Mouse (Mus musculus) frontal cortex, adult 2 months (tissue): ENCODE data around the gene Gps2. TPM values are rescaled to one million over a fixed set of nuclear protein-coding genes. Genes with fewer than 3 reads are reported as not detected.
A peak's percentile ranks its signal among the peaks of the same experiment; 100 is the strongest.

Source experiments
- DNase-seq, 2 experiments: peaks; one replicate each; pipeline ENCODE4 v3.0.0; 2022; ENCODE audit warnings: low spot score in 1 of 2; ENCODE audit errors: extremely low spot score in 1 of 2
- polyA plus RNA-seq: library from polyadenylated mRNA; depleted of rRNA; stranded (reverse); fragments of >200 nt; gene quantifications from 2 replicates; pipeline ENCODE4 v1.2.3, GENCODE M21; 2012; rRNA removed

The Gps2 gene
- polyA plus RNA-seq, result 64.6 and 69.0 TPM in 2 replicates

GRCm38 (mm10) chr11:69913554-69914371 lies at the start of gene Gps2:
Gene Gps2, plus strand, starts transcription at chr11:69913888.
- DNase-seq, result peak; percentile 88 to 96

GRCm38 (mm10) chr11:69864138-69864860 lies 49.4 kb upstream of the Gps2 start:
- no peak for DNase-seq

GRCm38 (mm10) chr11:69865561-69865960 lies 48.1 kb upstream of the Gps2 start:
- no peak for DNase-seq

- DNase-seq, result no peak
These were observed 46.4 kb upstream of the Gps2 start for GRCm38 (mm10) chr11:69867335-69867734.

DNA sequence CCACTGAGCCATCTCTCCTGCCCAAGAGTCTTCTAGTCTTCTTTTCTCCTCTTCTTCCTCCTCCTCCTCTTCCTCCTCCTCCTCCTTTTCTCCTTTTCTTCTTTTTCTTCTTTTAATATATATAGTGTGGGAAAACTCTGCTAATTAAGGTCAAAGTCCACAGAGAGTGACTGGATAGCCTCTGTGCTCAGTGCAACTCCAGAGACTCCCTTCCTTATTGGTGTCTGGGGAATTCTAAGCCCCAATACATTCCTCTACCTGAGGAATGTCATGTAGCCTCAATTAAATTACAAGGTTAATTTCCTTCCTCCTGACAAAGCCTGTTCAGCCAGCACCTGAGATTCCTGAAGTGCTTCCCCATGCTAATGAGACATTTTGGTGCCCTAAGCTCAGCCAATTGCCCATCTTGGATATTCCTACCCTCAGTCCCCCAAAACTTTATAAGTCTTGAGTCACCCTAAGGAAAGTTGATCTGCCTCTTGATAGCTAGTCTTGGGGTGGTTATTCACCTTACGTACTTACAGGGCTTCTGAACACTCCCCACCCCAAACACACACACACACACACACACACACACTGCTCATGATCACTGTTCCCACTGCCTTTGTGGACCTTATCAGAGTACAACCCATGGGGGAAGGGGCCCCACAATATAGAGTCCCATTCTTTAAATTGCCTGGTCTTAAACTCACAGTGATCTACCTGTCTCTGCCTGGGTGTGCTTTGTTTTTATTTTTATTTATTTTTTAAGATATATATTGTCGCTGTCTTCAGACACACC lies 43.2 kb upstream of the Gps2 start:
- no peak for DNase-seq

GRCm38 (mm10) chr11:69871822-69872221 lies 41.9 kb upstream of the Gps2 start:
- DNase-seq, result no peak

GRCm38 (mm10) chr11:69872451-69872850 lies 41.2 kb upstream of the Gps2 start:
- DNase-seq, result no peak

- DNase-seq, result no peak
These were observed 37.5 kb upstream of the Gps2 start for GRCm38 (mm10) chr11:69876186-69876585.

DNA sequence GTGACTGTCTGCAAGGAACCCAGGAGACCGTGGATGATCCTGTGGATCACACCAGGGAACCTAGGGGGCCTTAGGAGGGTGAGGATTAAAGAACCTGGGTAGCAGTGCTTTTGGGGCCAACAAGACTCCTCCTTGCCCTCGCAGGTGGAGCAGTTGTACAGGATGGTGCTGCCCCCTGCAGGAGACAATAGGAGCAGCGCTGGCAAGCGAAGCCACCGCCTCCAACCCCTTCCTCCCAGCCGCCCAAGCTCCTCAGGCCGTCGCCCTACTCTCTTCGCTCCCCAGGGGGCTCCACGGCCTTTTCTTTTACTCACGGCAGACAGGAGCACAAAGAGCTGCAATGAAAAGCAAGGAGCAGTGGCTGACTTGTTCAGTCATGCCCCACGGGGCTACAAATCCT lies 36.8 kb upstream of the Gps2 start:
- peak in 1 of 2 experiments; percentile 85 for DNase-seq

- DNase-seq, result no peak
These were observed 35.8 kb upstream of the Gps2 start, which contains the start of gene Tmem95 for GRCm38 (mm10) chr11:69877878-69878277. Gene Tmem95, minus strand, starts transcription at chr11:69878018.

- no peak for DNase-seq
These were observed 35.3 kb upstream of the Gps2 start for GRCm38 (mm10) chr11:69878399-69878798.

GRCm38 (mm10) chr11:69878952-69879351 lies 34.7 kb upstream of the Gps2 start:
- DNase-seq, result no peak

GRCm38 (mm10) chr11:69879711-69880110 lies 34.0 kb upstream of the Gps2 start:
- DNase-seq, result no peak

- DNase-seq, result peak in 1 of 2 experiments; percentile 47
These were observed 33.2 kb upstream of the Gps2 start for GRCm38 (mm10) chr11:69880506-69880852.

DNA sequence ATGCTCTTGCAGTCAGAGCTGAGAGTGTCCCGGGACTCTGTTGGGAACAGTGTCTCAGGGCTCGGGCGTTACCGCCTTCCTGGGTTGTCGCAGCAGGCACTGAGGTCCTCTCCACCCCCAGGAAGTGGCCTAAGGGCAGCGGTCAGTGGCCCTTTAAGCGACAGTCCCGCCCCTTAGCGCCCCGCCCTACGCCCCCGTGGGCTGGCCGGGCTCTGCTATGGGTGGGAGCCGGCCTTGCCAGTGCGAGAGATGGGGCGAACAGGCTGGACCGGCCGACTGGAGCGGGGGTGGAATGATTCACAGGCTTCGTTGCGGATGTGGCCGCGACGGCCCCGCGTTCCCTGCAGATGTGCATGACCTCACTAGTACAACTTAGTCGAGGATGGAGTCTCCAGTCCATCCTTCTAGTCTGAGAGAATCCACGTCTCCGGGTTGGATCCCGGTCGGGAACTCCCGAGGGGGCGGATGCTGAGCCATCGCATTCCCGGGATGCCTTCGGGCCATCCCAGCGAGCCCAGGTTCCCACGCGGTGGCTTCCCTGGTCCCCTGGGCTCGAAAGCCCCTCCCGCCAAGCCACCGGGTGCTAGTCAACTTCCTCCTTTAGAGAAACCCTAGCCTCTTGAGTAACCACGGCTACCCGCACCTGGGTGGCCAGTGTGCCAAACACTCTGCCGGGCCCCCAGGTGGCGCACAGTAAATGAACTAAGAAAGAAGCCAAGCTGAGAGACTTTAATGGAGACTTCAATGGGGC lies 32.7 kb upstream of the Gps2 start, which contains the start of gene Kctd11:
Gene Kctd11, minus strand, starts transcription at position 554 of the 751 bp plus-strand sequence.
- DNase-seq, result peak in 1 of 2 experiments; percentile 64

DNA sequence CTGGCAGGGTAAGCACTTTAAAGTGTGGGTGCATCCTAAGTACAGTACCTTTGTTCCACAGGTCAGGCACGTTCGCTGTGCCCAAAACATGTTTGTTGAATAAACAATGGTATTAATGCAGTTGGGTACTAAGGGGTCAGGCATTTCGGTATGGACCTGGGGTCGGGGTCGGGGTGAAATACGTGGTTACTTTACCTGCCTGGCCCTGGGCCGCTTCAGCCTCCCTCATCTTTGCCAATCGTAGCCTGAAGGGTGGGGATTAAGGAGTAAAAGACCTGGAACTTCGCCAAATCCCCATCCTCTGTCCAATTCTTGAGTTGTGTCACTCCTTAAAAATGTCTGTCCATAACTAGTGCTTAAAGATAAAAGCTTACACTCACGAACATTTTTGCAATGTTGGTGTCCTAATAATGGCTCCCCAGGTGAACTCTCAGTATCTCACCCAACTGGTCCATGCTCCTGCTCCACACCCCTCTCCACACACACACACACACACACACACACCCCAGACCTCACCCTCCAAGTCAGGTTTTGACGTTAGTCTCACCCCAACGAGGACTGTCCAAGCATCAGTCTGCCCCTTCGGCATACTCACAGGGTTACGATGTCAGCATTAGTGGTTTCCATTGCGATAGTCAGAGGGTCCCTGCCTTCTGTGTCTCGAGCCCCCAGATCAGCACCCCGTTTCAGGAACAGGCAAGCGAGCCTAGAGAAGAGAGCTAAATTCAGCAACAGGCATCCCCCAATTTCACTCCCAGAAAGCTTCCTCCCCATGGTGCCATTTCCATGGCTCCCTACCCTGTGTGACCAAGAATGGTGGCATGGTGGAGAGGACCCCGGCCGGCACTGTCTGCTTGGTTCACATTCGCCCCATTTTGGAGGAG lies 31.7 kb upstream of the Gps2 start:
- no peak for DNase-seq

GRCm38 (mm10) chr11:69883066-69883465 lies 30.6 kb upstream of the Gps2 start:
- no peak for DNase-seq

DNA sequence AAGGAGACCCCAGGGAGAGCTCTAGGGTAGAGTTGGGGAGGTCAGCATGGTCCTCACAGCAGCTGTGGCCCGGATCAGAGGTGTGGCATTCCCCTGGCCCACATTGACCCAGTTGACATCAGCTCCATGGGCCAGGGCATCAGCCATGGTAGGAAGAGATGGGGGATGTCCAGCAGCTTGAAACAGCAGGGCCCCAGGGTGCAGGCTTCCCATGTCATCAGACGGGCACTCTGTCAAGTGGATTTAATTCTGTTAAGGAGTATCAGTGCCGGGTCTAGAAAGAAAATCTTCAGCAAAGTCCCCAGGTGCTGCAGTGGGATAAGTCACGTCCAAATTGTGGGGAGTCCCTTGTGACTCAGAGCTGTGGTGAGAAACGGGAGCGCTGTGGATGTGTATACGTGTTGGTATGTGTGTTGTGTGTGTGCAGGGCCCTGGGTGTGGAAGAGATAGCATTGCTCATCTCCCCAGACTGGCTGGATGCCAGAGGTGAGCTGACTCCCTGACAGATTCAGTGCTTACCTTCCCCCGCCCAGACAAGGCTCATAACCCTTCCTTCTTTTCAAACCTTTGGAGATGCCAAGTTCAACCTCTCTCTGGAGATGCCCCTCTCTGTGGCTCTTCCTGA lies 30.0 kb upstream of the Gps2 start:
- no peak for DNase-seq

GRCm38 (mm10) chr11:69884240-69884639 lies 29.4 kb upstream of the Gps2 start:
- no peak for DNase-seq
